Mouse (Mus musculus) embryonic facial prominence, embryonic 11.5 days (tissue): ENCODE data around the gene Galnt15. TPM values are rescaled to one million over a fixed set of nuclear protein-coding genes. Genes with fewer than 3 reads are reported as not detected.

Experiments
- ATAC-seq: fragments of 200-750 bp; cut with Nextera tagmentation; replicated peaks from 2 replicates; pipeline ENCODE4 v1.8.0; 2017; ENCODE audit warnings: low read depth; ENCODE audit not compliant: insufficient number of reproducible peaks, low FRiP score, low TSS enrichment
- DNase-seq: peaks from one replicate; pipeline ENCODE4 v3.0.0-alpha.2; 2015; ENCODE audit warnings: low spot score
- H3K27ac ChIP-seq: fragments of 300-500 bp; sonication (generic); replicated peaks from 2 replicates; pipeline ENCODE4 v1.5.1; 2014; ENCODE audit warnings: mild to moderate bottlenecking, low read depth, low read length, control low read depth
- H3K27me3 ChIP-seq: fragments of 300-500 bp; sonication (generic); 2 replicates; pipeline ENCODE4 v1.6.1; 2014; ENCODE audit warnings: mild to moderate bottlenecking, low read length, moderate library complexity, mixed read lengths; ENCODE audit not compliant: control insufficient read depth, insufficient read depth
- H3K36me3 ChIP-seq: fragments of 300-500 bp; sonication (generic); replicated peaks from 2 replicates; pipeline ENCODE4 v1.6.1; 2014; ENCODE audit warnings: low read depth, mild to moderate bottlenecking, low read length, moderate library complexity, mixed read lengths; ENCODE audit not compliant: control insufficient read depth, insufficient read depth
- H3K4me1 ChIP-seq: fragments of 300-500 bp; sonication (generic); 2 replicates; pipeline ENCODE4 v1.6.1; 2014; ENCODE audit warnings: low read length, mixed read lengths; ENCODE audit not compliant: control insufficient read depth, insufficient read depth
- H3K4me2 ChIP-seq: fragments of 300-500 bp; sonication (generic); 2 replicates; pipeline ENCODE4 v1.6.1; 2014; ENCODE audit warnings: low read depth, mild to moderate bottlenecking, control low read depth, low read length, moderate library complexity
- H3K4me3 ChIP-seq: fragments of 300-500 bp; sonication (generic); 2 replicates; pipeline ENCODE4 v1.5.1; 2014; ENCODE audit warnings: low read depth, low read length, control low read depth
- H3K9ac ChIP-seq: fragments of 300-500 bp; sonication (generic); replicated peaks from 2 replicates; pipeline ENCODE4 v1.6.1; 2014; ENCODE audit warnings: mild to moderate bottlenecking, control low read depth, low read length
- H3K9me3 ChIP-seq: fragments of 300-500 bp; sonication (generic); replicated peaks from 2 replicates; pipeline ENCODE4 v1.6.1; 2016; ENCODE audit warnings: mild to moderate bottlenecking, low read length, inconsistent platforms, mixed read lengths; ENCODE audit not compliant: control insufficient read depth
- WGBS: fragments of 180-500 bp; shearing (Covaris S2); extraction: QIAGEN DNeasy Blood & Tissue Kit; methylation state at CpG from one replicate; pipeline ENCODE4 v1.1.7; 2014; 5-methylcytosine and 5-hydroxymethylcytosine counted together
- polyA plus RNA-seq: library from polyadenylated mRNA; unstranded; fragments of >200 nt; fragmentation: Nextera tagmentation; extraction: Ambion mirVana; gene quantifications from 2 replicates; pipeline ENCODE4 v1.2.1, GENCODE M21; 2014

The Galnt15 gene
- polyA plus RNA-seq, 1 experiment from 2014 or later, result 0.20 TPM

GRCm38 (mm10) chr14:32042108-32042507, 13.3 kb downstream of the Galnt15 start:
- H3K4me3 ChIP-seq, result no peak overlapping the region
- 65% methylated on average over 5 of the region's 5 CpGs for WGBS
- no peak overlapping the region for H3K4me2 ChIP-seq
- no peak for ATAC-seq
- H3K36me3 ChIP-seq, result no peaks in the 10 kb centered on the region
- no peak for DNase-seq
- no peaks in the 10 kb centered on the region for H3K9me3 ChIP-seq
- H3K4me1 ChIP-seq, result no peaks in the 10 kb centered on the region
- H3K27me3 ChIP-seq, result no peaks in the 10 kb centered on the region
- H3K9ac ChIP-seq, result no peak overlapping the region
- no peak overlapping the region for H3K27ac ChIP-seq

DNA sequence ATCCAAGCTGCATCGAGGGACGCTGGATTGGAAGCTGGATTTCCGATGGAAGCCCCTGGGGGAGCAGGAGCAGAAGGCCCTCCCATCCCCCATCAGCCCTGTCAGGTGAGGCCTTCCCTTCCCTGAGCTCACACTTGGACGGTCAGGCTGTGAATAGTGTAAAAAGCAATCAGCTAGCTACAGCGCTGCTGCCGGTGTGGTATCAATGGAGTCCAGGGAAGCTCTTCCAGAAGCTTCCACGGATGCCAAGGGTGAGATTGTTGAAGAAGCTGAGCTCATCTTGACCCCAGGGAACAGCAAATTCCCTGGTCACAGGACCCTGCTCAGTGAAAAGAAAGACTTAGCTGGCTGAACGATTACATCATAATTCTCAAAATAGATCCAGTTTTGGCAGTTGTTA, 17.6 kb downstream of the Galnt15 start:
- DNase-seq (no peak), ATAC-seq (no peak)
- Histone ChIP-seq H3K36me3 (no peaks in the 10 kb centered on the region), H3K4me2 (no peak overlapping the region), H3K4me1 (no peaks in the 10 kb centered on the region), H3K4me3 (no peak overlapping the region), H3K9me3 (no peaks in the 10 kb centered on the region), H3K27ac (no peak overlapping the region), H3K27me3 (no peaks in the 10 kb centered on the region), H3K9ac (no peak overlapping the region)
- 80% methylated on average over 8 of the region's 8 CpGs for WGBS

GRCm38 (mm10) chr14:32050171-32050570, 21.4 kb downstream of the Galnt15 start:
- no peak overlapping the region for H3K27ac ChIP-seq
- no peak overlapping the region for H3K9ac ChIP-seq
- H3K4me2 ChIP-seq, result no peak overlapping the region
- H3K36me3 ChIP-seq, result no peaks in the 10 kb centered on the region
- 85% methylated on average over 6 of the region's 6 CpGs for WGBS
- no peaks in the 10 kb centered on the region for H3K4me1 ChIP-seq
- H3K27me3 ChIP-seq, result no peaks in the 10 kb centered on the region
- no peaks in the 10 kb centered on the region for H3K9me3 ChIP-seq
- DNase-seq (no peak), ATAC-seq (no peak)
- H3K4me3 ChIP-seq, result no peak overlapping the region

DNA sequence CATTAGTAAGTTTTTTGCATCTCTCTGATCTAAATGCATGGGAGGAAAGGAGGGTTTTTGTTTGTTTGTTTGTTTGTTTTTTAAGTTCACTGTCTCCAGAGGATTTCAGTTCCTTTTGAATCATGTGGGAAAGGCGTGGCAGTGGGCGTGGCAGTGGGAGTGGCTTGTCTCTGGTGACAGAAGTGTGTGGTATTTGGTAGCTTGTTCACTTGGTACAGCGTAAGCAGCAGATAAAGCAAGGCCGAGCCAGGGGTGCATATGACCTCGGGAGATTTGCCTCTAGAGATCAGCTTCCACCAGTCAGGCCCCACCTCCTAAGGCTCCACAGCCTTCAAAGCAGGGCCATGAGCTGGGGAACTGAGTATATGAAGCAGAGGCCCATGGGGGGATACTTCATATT, 25.1 kb downstream of the Galnt15 start:
- 78% methylated on average over 5 of the region's 5 CpGs for WGBS
- H3K4me3 ChIP-seq, result no peak overlapping the region
- no peak overlapping the region for H3K27ac ChIP-seq
- no peaks in the 10 kb centered on the region for H3K4me1 ChIP-seq
- no peaks in the 10 kb centered on the region for H3K9me3 ChIP-seq
- no peak overlapping the region for H3K9ac ChIP-seq
- no peaks in the 10 kb centered on the region for H3K36me3 ChIP-seq
- no peak overlapping the region for H3K4me2 ChIP-seq
- no peaks in the 10 kb centered on the region for H3K27me3 ChIP-seq
- ATAC-seq (no peak), DNase-seq (no peak)

GRCm38 (mm10) chr14:32054788-32055187, 26.0 kb downstream of the Galnt15 start:
- H3K9me3 ChIP-seq, result no peaks in the 10 kb centered on the region
- no peaks in the 10 kb centered on the region for H3K4me1 ChIP-seq
- no peak for DNase-seq
- WGBS, result 64% methylated on average over 10 of the region's 10 CpGs
- no peaks in the 10 kb centered on the region for H3K27me3 ChIP-seq
- no peak overlapping the region for H3K9ac ChIP-seq
- no peak overlapping the region for H3K4me3 ChIP-seq
- H3K27ac ChIP-seq, result no peak overlapping the region
- H3K4me2 ChIP-seq, result no peak overlapping the region
- ATAC-seq, result no peak
- no peaks in the 10 kb centered on the region for H3K36me3 ChIP-seq

- Histone ChIP-seq H3K36me3 (no peaks in the 10 kb centered on the region), H3K9me3 (no peaks in the 10 kb centered on the region), H3K9ac (no peak overlapping the region), H3K27ac (no peak overlapping the region), H3K27me3 (no peaks in the 10 kb centered on the region), H3K4me1 (no peaks in the 10 kb centered on the region), H3K4me2 (no peak overlapping the region), H3K4me3 (no peak overlapping the region)
- ATAC-seq (no peak), DNase-seq (no peak)
- WGBS, result 72% methylated on average over 8 of the region's 8 CpGs
Observed at GRCm38 (mm10) chr14:32055781-32056180, 27.0 kb downstream of the Galnt15 start.

DNA sequence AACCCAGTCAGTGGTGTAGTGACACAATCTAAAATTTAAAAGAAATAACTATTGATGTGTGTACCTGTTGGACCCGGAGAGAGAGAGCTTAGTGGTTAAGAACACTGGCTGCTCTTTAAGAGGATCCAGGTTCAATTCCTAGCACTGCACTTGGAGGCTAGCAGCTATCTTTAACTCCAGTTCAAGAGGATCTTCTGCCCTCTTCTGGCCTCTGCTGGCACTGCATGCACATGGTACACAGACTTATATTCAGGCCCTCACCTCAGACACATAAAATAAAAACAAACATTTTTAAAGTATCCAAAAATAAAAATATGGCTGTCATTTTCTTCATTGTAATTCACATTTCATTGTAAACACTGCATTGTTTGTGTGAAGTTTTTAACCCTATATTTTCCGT, 27.9 kb downstream of the Galnt15 start:
- Histone ChIP-seq H3K27ac (no peak overlapping the region), H3K36me3 (no peaks in the 10 kb centered on the region), H3K27me3 (no peaks in the 10 kb centered on the region), H3K4me1 (no peaks in the 10 kb centered on the region), H3K4me2 (no peak overlapping the region), H3K4me3 (no peak overlapping the region), H3K9me3 (no peaks in the 10 kb centered on the region), H3K9ac (no peak overlapping the region)
- ATAC-seq (no peak), DNase-seq (peak; percentile 19)
- WGBS, result 93% methylated on average over 2 of the region's 2 CpGs

- H3K4me2 ChIP-seq, result no peak overlapping the region
- no peak overlapping the region for H3K27ac ChIP-seq
- WGBS, result 84% methylated on average over 4 of the region's 4 CpGs
- no peaks in the 10 kb centered on the region for H3K4me1 ChIP-seq
- no peak for ATAC-seq
- H3K27me3 ChIP-seq, result no peaks in the 10 kb centered on the region
- H3K4me3 ChIP-seq, result no peak overlapping the region
- no peaks in the 10 kb centered on the region for H3K36me3 ChIP-seq
- no peak for DNase-seq
- H3K9ac ChIP-seq, result no peak overlapping the region
- H3K9me3 ChIP-seq, result no peaks in the 10 kb centered on the region
Observed at GRCm38 (mm10) chr14:32057664-32058063, 28.9 kb downstream of the Galnt15 start.
